Mouse (Mus musculus): ENCODE measurements around the gene Olfr1224-ps1.
"Not testable (repeated sequence)": the region's sequence is repeated elsewhere in the genome, so short reads cannot be mapped to it uniquely, and the experiment has no call there.

Gene Olfr1224-ps1

GRCm38 (mm10) chr2:89163991-89164390 lies at the start of gene Olfr1224-ps1:
Gene Olfr1224-ps1 (minus strand): TSS chr2:89164091.
- TF ChIP-seq GATA4 (IDR thresholded peaks at IDR 0.05; ENCODE audit: insufficient replicate concordance, low read length) = not testable (repeated sequence)

- TF ChIP-seq GATA4 (IDR thresholded peaks at IDR 0.05; ENCODE audit: insufficient replicate concordance, low read length) = no peak
These were observed 36.1 kb upstream of the Olfr1224-ps1 start, which contains the start of gene Olfr1226 for GRCm38 (mm10) chr2:89199948-89200347. Gene Olfr1226 (minus strand): TSS chr2:89200048.

DNA sequence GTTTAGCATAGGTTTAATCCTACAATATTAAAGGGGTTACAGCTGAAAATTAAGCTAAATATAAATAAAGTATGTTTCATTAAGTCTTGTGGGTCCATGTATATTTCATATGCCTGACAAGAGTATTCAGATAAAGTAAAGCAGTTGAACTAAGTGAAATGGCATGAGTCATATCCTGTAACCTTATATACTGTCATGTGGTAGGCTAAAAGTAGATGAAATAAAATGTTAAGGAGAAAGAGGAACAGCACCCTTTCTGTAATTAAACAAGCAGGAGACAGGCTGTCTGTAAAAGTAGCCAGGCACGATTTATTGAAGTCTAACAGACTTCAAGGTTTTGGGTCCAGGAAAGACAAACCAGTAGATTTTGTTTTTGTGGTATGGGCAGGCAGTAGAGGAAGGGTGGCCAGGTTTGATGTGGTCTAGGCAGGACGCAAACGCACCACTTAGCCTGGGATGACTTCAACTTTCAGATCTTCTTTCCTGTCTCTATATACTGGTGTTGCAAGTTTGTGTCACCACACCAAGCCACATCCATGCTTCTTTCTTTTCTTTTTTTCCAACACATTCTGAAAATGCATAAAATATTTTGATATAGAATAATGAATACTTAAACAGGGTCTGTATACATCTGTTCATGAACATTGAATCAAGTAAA lies 32.6 kb upstream of the Olfr1224-ps1 start:
- TF ChIP-seq GATA4 (IDR thresholded peaks at IDR 0.05; ENCODE audit: insufficient replicate concordance, low read length) = no peak

GRCm38 (mm10) chr2:89174569-89174968 lies 10.7 kb upstream of the Olfr1224-ps1 start, which contains the start of gene Olfr1225:
Gene Olfr1225 (minus strand): TSS chr2:89174669.
- no peak for TF ChIP-seq GATA4 (IDR thresholded peaks at IDR 0.05; ENCODE audit: insufficient replicate concordance, low read length)

- no peak for TF ChIP-seq GATA4 (IDR thresholded peaks at IDR 0.05; ENCODE audit: insufficient replicate concordance, low read length)
These were observed 12.4 kb downstream of the Olfr1224-ps1 start, which contains the start of gene Olfr1223 for GRCm38 (mm10) chr2:89151460-89151859. Gene Olfr1223 (minus strand): TSS chr2:89151560.

GRCm38 (mm10) chr2:89132954-89133353 lies 30.9 kb downstream of the Olfr1224-ps1 start, which contains the start of gene Olfr1222:
Gene Olfr1222 (minus strand): TSS chr2:89133054.
- no peak for TF ChIP-seq GATA4 (IDR thresholded peaks at IDR 0.05; ENCODE audit: insufficient replicate concordance, low read length)

DNA sequence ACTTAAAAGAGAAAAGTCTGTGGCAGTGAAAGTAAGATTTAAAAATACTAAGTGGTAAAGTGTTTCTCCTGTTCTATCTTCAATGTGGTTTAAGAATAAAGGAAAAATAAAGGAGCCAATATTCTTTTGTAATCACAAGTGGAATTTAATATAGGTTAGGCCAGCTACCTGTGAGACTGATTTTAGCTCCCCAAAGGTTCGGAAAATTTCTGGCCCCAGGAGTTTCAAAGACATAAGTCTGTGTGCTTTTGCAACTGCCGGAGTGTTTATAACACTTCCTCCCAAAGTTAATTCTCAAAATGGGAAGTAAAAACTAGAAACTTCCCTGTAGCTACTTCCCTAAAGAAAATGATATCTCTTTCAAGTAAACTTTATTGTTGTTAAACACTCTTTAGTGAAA lies 46.7 kb downstream of the Olfr1224-ps1 start, which contains the start of gene Olfr1221:
Gene Olfr1221 (minus strand): TSS at position 101 of the 400 bp plus-strand sequence.
- no peak for TF ChIP-seq GATA4 (IDR thresholded peaks at IDR 0.05; ENCODE audit: insufficient replicate concordance, low read length)

DNA sequence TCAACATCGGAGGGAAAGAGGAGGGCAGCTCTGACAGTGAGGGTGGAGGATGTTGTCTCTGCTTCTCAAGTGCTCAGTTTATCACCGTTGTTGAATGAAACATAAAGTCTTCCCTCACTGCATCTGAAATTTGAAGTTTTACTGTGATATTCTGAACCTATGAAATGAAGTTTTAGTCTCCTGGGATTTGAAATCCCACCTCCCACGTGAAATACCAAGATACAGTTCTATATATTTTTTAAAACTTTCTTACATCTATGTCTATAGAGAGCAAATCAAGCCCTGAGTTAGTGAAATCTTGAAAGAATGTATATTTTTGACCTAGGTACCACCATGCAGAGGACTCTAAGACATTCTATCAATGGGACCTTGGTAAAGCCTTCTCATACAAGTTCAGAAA lies 57.2 kb downstream of the Olfr1224-ps1 start, which contains the start of gene Olfr1220:
Gene Olfr1220 (minus strand): TSS at position 101 of the 400 bp plus-strand sequence.
- TF ChIP-seq GATA4 (IDR thresholded peaks at IDR 0.05; ENCODE audit: insufficient replicate concordance, low read length) = no peak

DNA sequence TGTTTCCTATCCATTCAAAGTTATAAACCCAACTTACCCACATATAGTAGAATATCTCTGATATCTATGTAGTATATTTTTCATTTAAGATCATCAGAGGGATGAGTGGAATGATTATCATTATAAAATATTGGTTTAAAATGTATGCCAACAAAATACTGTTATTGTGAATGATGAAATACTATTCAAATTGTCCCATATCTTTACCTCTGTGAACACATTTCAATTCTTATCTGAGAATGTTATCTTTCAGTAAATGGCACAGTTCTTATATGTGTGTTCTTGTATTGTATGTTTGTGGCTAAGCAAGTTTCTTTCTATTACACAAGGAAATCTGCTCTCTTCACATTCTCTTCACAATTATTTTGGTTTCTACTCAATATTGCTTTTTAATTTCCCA lies 58.2 kb downstream of the Olfr1224-ps1 start:
- TF ChIP-seq GATA4 (IDR thresholded peaks at IDR 0.05; ENCODE audit: insufficient replicate concordance, low read length) = no peak

All from liver, adult (tissue).